19 mouse cellular contexts compared by ENCODE assay signal in genomic region chr4:105318421-105318820, GRCm38 (mm10).
"Had no signal": no experiment of that assay in that cellular context is flagged by ENCODE, and none has a peak within 500 bp of the region (broad histone marks: within the 10 kb centered on the region; RNA-seq: fewer than 3 reads in every experiment).

No protein-coding gene starts in this region.

- ATAC-seq: midbrain, embryonic 16.5 days had no signal

- H3K36me3 ChIP-seq: liver, embryonic 15.5 days; midbrain, embryonic 10.5 days; neural tube, embryonic 13.5 days; neural tube, embryonic 15.5 days had no signal

- DNase-seq: lung, adult 18-20 months; lung, embryonic 14.5 days; lung, postnatal 10 days; lung, postnatal 4 days; midbrain, embryonic 14.5 days; retina, postnatal 1 day; right cerebral cortex, adult 18-20 months; right cerebral cortex, postnatal 25 days; right cerebral cortex, postnatal 4 days; spleen, adult 18-20 months; thymus, adult 18-20 months; thymus, postnatal 14 days; thymus, postnatal 36 days had no signal

- H3K27ac ChIP-seq: liver, embryonic 15.5 days; midbrain, embryonic 10.5 days; neural tube, embryonic 13.5 days; neural tube, embryonic 15.5 days had no signal

- H3K27me3 ChIP-seq: liver, embryonic 15.5 days; neural tube, embryonic 13.5 days; neural tube, embryonic 15.5 days had no signal

- H3K9me3 ChIP-seq: liver, embryonic 15.5 days; midbrain, embryonic 10.5 days; neural tube, embryonic 13.5 days; neural tube, embryonic 15.5 days had no signal

- H3K4me2 ChIP-seq: liver, embryonic 15.5 days; lung, embryonic 14.5 days; neural tube, embryonic 13.5 days; neural tube, embryonic 15.5 days had no signal

- H3K9ac ChIP-seq: liver, embryonic 15.5 days; lung, embryonic 14.5 days; neural tube, embryonic 13.5 days; neural tube, embryonic 15.5 days had no signal

- H3K4me1 ChIP-seq: neural tube, embryonic 15.5 days had no signal

- H3K4me3 ChIP-seq: liver, embryonic 15.5 days; midbrain, embryonic 10.5 days; myocyte; neural tube, embryonic 13.5 days; neural tube, embryonic 15.5 days had no signal
